Mouse (Mus musculus): ENCODE measurements around the gene Eps15l1.

Gene Eps15l1

DNA sequence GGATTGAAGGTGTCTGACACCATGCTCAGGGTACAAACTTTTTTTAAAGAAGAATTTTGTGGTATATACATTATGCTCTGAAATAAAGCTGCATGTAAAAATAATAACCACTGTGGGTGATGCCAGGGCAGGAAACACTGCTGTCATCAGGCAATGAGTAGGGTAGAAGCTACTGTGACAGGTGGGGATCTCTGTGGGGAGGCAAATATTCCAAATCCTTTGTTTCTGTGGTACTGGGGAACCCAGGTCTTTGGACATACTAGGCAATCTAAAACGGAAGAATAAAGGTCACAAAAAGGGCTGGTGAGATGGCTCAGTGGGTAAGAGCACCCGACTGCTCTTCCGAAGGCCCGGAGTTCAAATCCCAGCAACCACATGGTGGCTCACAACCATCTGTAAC is 48.9 kb downstream of the Eps15l1 start:
- TF ChIP-seq GATA4 (IDR thresholded peaks at IDR 0.05; ENCODE audit: insufficient replicate concordance, low read length) = no peak

GRCm38 (mm10) chr8:72371356-72371755 is 49.9 kb downstream of the Eps15l1 start:
- TF ChIP-seq GATA4 (IDR thresholded peaks at IDR 0.05; ENCODE audit: insufficient replicate concordance, low read length) = no peak

DNA sequence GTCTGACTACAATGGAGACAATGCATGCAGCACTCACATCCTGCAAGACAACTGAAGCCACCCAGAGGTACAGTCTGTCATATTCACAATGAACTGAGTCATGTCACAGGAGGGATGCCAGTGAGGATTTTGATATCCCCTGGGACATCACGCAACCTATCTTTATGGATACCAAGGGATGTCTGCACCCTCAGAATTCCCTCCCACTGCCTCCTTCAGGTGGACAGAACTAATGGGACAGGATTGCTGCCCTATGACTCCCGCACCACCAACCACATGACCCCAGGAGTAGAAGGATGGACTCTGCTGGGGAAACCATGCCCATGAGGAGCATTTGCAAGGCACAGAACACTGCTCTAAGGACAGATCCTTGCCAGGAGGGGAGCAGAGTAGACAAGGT is 54.8 kb downstream of the Eps15l1 start:
- TF ChIP-seq GATA4 (IDR thresholded peaks at IDR 0.05; ENCODE audit: insufficient replicate concordance, low read length) = no peak

DNA sequence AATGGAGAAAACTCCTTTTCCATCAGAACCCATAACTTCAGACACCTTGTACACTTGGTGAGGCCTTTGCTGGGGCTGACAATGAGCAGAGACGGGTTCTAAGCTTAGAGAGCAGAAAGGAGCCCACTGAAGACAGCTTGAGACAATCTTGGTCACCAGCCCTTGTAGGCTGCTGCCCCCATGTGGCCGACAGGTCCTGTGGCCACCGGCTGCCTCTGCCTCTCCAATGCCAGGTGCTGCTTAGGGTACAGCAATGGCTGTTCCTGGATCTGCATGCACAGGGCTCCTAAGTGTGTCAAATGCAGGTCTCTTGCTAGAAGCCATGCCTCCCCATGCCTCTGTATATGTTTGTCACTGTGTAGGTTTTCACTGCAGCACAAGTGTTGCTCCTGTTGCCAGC is 55.4 kb downstream of the Eps15l1 start:
- no peak for TF ChIP-seq GATA4 (IDR thresholded peaks at IDR 0.05; ENCODE audit: insufficient replicate concordance, low read length)

DNA sequence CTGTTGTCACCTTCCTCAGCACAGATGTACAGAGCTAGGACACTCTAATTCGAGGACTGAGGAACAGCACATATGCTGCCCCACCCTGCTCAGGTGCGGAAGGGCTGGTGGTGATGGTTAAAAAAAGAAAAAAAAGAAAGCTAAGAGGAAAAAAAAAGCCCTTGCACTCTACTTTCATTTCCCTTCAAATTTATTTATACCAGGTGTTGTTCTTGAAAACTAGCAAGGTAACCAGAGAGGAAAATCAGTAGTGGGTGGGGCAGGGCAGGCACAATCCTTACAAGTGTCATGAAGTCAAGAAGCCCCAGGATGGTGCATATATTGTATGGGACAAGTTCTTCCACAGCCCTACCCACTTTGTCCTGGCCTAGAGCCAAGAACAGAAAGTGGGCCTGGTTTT is 56.2 kb downstream of the Eps15l1 start:
- TF ChIP-seq GATA4 (IDR thresholded peaks at IDR 0.05; ENCODE audit: insufficient replicate concordance, low read length) = no peak

GRCm38 (mm10) chr8:72363457-72363856 is 57.8 kb downstream of the Eps15l1 start:
- TF ChIP-seq GATA4 (IDR thresholded peaks at IDR 0.05; ENCODE audit: insufficient replicate concordance, low read length) = no peak

- TF ChIP-seq GATA4 (IDR thresholded peaks at IDR 0.05; ENCODE audit: insufficient replicate concordance, low read length) = no peak
Measured at GRCm38 (mm10) chr8:72362754-72363153, 58.5 kb downstream of the Eps15l1 start.

- TF ChIP-seq GATA4 (IDR thresholded peaks at IDR 0.05; ENCODE audit: insufficient replicate concordance, low read length) = no peak
Measured at GRCm38 (mm10) chr8:72360162-72360561, 61.1 kb downstream of the Eps15l1 start.

GRCm38 (mm10) chr8:72356593-72356992 is 64.7 kb downstream of the Eps15l1 start:
- TF ChIP-seq GATA4 (IDR thresholded peaks at IDR 0.05; ENCODE audit: insufficient replicate concordance, low read length) = no peak

GRCm38 (mm10) chr8:72354272-72354671 is 67.0 kb downstream of the Eps15l1 start:
- TF ChIP-seq GATA4 (IDR thresholded peaks at IDR 0.05; ENCODE audit: insufficient replicate concordance, low read length) = peak; percentile 93; the same call in 1 of the 2 replicates

GRCm38 (mm10) chr8:72353700-72354045 is 67.6 kb downstream of the Eps15l1 start:
- TF ChIP-seq GATA4 (IDR thresholded peaks at IDR 0.05; ENCODE audit: insufficient replicate concordance, low read length) = no peak

- no peak for TF ChIP-seq GATA4 (IDR thresholded peaks at IDR 0.05; ENCODE audit: insufficient replicate concordance, low read length)
Measured at GRCm38 (mm10) chr8:72352951-72353699, 68.1 kb downstream of the Eps15l1 start.

GRCm38 (mm10) chr8:72351405-72352005 is 69.8 kb downstream of the Eps15l1 start:
- no peak for TF ChIP-seq GATA4 (IDR thresholded peaks at IDR 0.05; ENCODE audit: insufficient replicate concordance, low read length)

DNA sequence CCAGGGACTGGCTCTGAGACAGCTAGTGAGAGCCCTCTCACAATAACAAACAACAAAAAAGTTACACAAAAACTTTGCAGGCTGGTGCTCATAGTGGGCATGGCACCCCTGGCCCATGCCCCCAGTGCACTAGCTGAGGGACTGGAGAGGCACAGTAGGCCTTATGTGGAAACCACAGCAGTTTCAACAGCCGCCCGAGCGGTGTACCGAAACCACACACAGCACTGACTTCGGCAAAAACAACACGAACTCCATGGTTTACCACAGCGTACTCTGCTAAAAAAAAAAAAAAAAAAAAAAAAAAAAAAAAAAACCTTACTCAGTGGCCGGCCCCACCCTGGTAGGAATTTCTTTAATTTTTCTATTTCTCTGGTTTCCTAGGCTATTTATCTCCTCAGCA is 70.5 kb downstream of the Eps15l1 start:
- no peak for TF ChIP-seq GATA4 (IDR thresholded peaks at IDR 0.05; ENCODE audit: insufficient replicate concordance, low read length)

DNA sequence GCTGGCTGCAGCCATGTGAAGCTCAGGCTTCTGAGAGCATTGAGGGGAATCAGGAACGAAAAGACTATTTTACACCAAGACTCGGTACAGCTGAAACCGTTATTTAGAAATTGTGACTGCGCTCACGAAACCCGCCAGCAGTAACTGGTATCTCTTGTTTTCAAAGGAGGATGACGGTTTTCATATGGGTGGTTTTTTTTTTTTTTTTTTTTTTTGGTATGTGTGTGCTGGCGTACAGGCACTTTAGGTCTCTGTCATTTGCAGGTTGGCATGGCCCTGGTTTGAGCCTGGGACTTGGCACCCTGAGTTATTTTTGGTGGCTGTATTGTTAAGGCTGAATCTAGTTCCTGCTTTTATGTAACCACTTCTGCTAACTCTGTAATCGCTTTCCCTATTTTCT is 71.4 kb downstream of the Eps15l1 start:
- TF ChIP-seq GATA4 (IDR thresholded peaks at IDR 0.05; ENCODE audit: insufficient replicate concordance, low read length) = no peak

DNA sequence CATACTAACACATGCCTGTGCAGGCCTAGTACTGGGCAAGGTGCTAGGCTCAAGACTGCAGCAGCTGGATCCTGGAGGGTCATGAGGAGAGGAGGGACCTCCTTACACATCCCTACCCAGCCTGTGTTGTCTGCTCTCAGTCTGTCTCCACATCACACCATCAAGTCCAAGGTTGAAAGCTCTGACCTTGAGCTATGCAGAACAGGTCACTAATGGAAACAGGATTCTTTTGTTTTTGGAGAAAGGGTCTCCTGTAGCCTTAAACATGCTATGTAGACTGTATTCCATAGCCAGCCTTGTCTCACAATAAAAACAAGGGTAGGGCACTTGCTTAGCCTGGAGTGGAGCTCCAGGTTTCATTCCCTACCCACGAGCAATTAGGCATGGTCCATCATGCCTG is 72.3 kb downstream of the Eps15l1 start:
- TF ChIP-seq GATA4 (IDR thresholded peaks at IDR 0.05; ENCODE audit: insufficient replicate concordance, low read length) = no peak

- no peak for TF ChIP-seq GATA4 (IDR thresholded peaks at IDR 0.05; ENCODE audit: insufficient replicate concordance, low read length)
Measured at GRCm38 (mm10) chr8:72348114-72348513, 73.1 kb downstream of the Eps15l1 start.
